Mouse (Mus musculus): ENCODE measurements around the gene Tesk1.

Gene Tesk1

DNA sequence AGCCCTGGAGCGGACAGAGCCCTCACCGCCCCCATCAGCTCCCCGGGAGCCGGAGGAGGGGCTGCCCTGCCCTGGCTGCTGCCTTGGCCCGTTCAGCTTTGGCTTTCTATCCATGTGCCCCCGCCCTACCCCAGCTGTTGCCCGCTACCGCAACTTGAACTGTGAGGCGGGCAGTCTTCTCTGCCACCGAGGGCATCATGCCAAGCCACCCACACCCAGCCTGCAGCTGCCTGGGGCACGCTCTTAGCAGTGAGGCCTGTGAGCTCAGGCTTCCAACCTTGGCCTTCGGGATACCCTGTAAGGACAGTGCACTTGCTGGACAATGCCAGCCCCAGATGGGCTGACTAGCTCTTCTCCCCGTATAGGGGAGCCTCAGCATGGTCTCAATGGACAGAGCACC is 5.5 kb downstream of the Tesk1 start:
- in situ Hi-C loops (cut with MboI, MseI): loop anchor here (10.0 to 25.0 kb wide), 3 partner anchors 435 to 1735 kb away; partner anchors contain the start of genes Dctn3 (in 2 of the 2), Fancg (in 1 of the 2), Rpp25l (in 1 of the 2) and Vcp (in 1 of the 2)

DNA sequence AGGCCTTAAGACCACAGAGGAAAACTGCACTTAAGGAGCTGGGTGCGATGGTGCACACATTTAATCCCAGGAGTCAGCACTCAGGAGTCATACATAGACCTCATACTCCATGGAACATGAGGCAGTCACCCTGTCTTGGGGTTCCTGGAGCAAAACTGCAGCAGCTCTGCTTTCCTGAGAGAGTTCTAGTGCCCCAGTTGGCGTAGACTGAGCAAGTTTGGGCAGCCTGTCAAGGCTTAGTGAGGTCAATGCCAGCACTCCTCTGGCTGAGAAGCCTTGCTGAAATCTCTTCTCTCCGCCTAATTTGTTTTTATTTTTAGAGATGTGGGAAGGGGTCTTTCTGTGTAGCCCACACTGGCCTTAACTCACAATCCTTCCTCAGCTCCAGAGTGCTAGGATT is 6.8 kb downstream of the Tesk1 start:
- in situ Hi-C loops (cut with MboI, MseI): loop anchor here (10.0 to 25.0 kb wide), 3 partner anchors 436 to 1736 kb away; partner anchors contain the start of genes Dctn3 (in 2 of the 2), Fancg (in 1 of the 2), Rpp25l (in 1 of the 2) and Vcp (in 1 of the 2)

GRCm38 (mm10) chr4:43452315-43452714 is 10.6 kb downstream of the Tesk1 start:
- in situ Hi-C loops (cut with MboI, MseI): no loop called here

GRCm38 (mm10) chr4:43453413-43453812 is 11.7 kb downstream of the Tesk1 start:
- in situ Hi-C loops (cut with MboI, MseI): no loop called here

DNA sequence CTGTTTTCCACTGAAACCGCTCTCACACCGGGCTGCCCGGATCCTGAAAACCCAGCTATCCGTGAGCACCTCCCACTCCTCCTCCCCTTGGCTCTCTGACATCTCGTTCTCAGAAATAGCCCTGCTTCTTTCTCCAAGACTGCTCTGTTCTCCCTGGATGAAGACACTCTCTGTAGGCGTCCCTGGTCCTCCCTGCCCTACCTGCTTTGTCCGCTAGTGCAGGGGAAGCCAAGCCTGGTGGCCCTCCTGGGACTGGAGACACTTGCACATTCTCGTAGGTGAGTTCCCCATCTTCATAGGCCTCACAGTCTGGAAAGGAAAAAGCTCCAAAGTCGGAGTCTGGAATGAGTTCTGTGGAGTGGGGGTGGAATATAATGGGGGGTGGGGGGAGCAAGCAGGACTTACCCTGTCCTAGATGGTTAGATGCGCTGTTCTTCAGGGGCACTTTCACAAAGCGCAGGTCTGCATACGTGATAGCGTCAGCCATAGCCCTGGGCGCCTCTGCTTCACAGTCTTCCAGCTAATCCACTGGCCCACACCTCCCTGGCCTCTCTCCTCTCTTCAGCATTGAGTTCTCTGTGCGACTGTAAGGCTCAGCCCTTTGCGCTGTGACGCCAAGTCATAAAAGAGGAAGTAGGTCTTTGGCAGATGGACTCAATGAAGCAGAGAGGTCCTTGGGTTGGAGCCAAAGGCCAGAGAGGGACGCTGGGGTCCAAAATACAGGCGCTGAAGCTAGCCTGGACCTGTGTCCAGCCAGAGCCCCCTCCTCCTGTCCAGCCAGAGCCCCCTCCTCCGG is 12.5 kb downstream of the Tesk1 start, which contains the start of gene Cd72:
Cd72 (minus strand) TSS at position 588 of the 796 bp plus-strand sequence.
- in situ Hi-C loops (cut with MboI, MseI): no loop called here

DNA sequence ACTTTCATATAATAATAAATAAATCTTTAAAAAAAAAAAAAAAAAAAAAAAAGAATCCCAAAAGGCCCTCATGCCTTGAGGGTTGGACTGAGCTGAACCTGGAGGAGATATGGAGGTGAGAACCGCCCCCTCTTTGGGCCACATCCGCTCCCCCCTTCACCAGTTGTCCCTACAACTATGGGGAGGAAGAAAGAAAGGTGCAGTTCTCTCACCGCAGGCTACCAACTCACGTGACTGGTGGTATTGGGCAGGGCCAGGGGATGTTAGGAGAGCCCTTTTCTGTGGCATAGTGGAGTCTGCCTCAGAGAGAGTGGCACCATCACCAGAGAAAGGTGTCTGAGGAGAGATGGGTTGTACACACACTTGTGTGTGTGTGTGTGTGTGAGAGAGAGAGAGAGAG is 14.7 kb downstream of the Tesk1 start:
- in situ Hi-C loops (cut with MboI, MseI): no loop called here

- in situ Hi-C loops (cut with MboI, MseI): no loop called here
Observed at GRCm38 (mm10) chr4:43457124-43457523, 15.4 kb downstream of the Tesk1 start.

DNA sequence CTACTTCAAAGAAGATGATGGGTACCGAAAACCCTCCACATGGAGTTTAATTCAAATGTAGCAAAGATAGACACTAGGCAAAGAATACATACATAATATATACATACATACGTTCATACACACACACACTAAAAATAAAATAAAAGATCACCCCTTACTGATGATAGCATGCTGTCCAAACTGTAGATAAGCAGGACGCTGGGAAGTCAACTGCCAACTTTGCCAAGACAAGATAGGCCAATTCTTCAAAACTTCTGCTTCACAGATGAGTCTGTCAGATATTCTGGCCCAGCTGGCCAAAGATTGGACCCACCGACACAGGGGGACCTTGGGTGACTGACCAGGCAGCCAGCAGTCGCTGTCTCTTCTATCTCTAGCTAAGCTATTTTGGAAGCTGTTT is 21.4 kb downstream of the Tesk1 start:
- in situ Hi-C loops (cut with MboI, MseI): no loop called here

DNA sequence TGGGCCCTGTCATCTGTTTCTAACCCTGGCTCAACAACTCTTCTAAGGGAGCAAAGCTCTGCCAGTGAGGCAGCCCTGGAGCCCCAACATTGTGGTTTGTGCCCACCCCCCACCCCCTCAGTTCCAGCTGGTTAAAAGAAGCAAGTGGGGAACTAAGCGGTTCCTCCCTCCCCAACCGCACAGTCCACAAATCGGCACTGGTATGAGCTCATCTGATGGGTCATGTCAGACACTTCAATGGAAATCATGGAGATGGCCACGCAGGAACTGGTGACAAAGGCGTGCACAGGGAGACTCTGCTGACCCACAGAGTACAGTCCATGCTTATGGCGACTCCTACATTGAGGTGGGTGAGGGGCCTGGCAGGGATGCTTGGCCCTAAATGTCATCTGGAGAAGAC is 24.2 kb downstream of the Tesk1 start:
- in situ Hi-C loops (cut with MboI, MseI): no loop called here

DNA sequence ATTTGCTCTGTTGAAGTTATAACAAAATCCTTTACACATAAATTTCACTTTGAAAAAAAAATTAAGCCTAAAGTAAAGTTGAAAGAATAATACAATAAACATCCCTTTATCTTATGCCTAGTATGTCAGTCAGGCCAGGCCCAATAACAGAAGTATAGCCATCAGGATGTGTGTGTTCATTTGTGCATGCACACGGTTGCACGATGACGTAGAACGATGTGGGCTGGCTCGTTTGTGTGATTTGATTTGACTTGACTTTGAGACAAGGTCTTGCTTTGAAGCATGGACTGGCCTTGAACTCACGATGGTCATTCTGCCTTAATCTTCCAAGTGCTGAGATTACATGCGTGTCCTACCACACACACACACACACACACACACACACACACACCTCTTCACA is 25.1 kb downstream of the Tesk1 start:
- in situ Hi-C loops (cut with MboI, MseI): no loop called here

- in situ Hi-C loops (cut with MboI, MseI): no loop called here
Observed at GRCm38 (mm10) chr4:43470301-43470700, 28.6 kb downstream of the Tesk1 start.

- in situ Hi-C loops (cut with MboI, MseI): no loop called here
Observed at GRCm38 (mm10) chr4:43473636-43474035, 31.9 kb downstream of the Tesk1 start.

DNA sequence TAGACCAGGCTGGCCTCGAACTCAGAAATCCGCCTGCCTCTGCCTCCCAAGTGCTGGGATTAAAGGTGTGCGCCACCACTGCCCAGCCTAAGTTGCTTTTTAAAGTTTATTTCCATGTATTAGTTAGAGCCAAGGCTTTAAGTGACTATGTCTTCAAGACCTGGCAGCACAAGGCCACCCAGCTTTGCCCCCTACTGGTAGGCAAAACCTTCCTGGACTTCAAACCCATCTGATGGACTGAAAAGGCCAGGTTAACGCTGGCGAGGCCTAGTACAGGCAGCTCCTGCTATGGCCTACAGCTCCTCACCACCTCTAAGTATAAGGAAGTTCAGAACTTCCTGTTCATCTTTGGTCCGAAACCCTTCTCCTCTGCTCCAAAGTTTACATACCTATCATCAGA is 34.9 kb downstream of the Tesk1 start:
- in situ Hi-C loops (cut with MboI, MseI): loop anchor here in 1 of 2 experiments (5.0 kb wide), 1 partner anchor 34 kb away; the partner anchor contains the start of gene Tesk1

- in situ Hi-C loops (cut with MboI, MseI): loop anchor here in 1 of 2 experiments (5.0 kb wide), 1 partner anchor 36 kb away; the partner anchor contains the start of gene Tesk1
Observed at GRCm38 (mm10) chr4:43477857-43478533, 36.3 kb downstream of the Tesk1 start.

DNA sequence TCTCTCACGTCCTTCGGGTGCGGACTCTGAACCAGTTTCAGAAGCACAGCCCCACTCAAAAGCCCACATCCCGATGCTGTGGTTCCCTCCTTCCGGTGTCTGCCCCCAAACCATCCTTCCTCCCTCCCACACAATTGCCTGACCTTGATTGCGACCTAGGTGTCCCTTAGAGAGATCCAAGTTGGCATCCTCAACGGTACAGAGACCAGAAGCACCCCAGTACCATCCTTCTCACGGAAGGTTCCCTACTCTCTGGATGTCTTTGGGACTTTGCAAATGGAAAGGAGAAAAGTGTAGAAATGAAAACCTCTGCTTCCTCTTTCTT is 36.8 kb downstream of the Tesk1 start:
- in situ Hi-C loops (cut with MboI, MseI): loop anchor here in 1 of 2 experiments (5.0 kb wide), 1 partner anchor 36 kb away; the partner anchor contains the start of gene Tesk1

DNA sequence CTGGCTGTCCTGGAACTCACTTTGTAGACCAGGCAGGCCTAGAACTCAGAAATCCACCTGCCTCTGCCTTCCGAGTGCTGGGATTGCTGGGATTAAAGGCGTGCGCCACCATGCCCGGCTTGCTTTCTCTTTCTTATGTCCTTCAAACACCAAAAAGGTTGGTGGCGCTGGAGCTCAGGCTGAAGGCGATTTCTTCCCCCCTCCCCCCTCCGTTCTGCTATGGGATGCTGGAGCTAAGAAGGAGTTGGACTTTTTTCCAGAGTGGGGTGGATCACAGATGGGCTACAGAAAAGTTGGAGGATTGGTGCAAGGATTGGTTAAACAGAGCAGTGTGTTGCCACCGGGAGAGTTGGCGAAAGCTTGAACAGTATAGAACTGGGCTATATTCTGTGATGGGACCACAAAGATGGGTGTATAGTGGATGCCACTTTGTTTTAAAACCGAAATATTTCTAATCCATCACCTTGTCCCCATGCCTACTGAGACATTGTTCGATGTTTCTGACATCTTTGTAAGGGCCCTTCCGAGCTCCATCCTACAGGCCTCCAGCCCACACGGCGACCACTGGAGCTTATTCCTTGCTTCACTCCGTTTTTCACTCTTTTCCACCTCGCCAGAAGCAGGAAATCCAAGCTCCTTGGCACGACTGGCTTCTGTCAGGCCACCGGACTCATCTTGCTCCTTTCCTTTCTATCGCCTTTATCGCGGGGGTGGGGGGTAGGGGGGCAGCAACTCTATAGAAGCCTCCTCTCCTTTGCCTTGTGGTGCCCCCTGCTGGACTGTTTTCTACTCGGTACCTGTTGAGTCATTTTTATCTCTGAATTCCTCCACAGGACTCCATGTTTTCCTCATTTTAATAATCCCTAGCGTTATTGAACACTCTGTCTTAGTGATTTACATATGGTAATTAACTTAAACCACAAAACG is 37.4 kb downstream of the Tesk1 start:
- in situ Hi-C loops (cut with MboI, MseI): loop anchor here in 1 of 2 experiments (5.0 kb wide), 1 partner anchor 37 kb away; the partner anchor contains the start of gene Tesk1

DNA sequence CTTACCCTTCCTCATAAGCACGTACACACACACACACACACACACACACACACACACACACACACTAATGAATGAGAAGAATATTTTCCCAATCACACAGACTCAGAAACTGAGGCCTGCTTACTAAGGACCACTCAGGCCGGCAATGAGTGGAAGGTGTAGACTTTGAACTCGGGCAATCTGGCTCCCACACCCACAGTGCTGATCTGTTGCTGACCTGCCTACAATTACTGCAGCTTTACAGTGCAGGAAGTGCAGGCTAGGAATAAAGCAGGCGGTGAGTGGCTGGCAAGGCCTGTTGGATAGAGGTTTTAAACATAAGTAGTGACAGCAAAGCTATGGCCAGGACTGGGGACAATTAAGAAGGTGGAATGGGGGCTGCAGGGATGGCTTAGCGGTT is 39.2 kb downstream of the Tesk1 start:
- in situ Hi-C loops (cut with MboI, MseI): loop anchor here (5.0 to 10.0 kb wide), 2 partner anchors 39 to 446 kb away; partner anchors contain the start of genes Stoml2 (in 1 of the 2) and Tesk1 (in 1 of the 2)

- in situ Hi-C loops (cut with MboI, MseI): loop anchor here (5.0 to 10.0 kb wide), 2 partner anchors 40 to 447 kb away; partner anchors contain the start of genes Stoml2 (in 1 of the 2) and Tesk1 (in 1 of the 2)
Observed at GRCm38 (mm10) chr4:43481894-43482456, 40.2 kb downstream of the Tesk1 start.

DNA sequence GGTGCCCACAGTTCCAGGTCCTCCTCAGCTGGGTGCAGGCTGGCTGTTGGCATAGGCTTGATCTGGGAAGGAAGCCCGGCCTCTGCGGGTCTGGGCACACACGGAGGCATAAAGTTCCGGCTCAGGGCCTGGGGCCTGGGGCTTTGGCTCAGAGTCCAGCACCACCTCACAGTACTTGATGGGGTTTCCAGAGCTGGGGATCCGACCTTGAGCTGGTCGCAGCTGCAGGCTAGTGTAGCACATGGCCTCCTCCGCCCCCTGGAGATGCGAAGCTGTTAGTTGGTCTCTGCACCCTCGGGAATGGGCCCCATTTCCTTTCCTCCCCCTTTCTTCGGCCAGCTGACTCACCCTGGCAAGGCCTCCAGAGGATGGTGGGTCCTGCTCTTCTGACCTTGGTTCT is 40.9 kb downstream of the Tesk1 start:
- in situ Hi-C loops (cut with MboI, MseI): loop anchor here (5.0 to 10.0 kb wide), 2 partner anchors 40 to 448 kb away; partner anchors contain the start of genes Stoml2 (in 1 of the 2) and Tesk1 (in 1 of the 2)

DNA sequence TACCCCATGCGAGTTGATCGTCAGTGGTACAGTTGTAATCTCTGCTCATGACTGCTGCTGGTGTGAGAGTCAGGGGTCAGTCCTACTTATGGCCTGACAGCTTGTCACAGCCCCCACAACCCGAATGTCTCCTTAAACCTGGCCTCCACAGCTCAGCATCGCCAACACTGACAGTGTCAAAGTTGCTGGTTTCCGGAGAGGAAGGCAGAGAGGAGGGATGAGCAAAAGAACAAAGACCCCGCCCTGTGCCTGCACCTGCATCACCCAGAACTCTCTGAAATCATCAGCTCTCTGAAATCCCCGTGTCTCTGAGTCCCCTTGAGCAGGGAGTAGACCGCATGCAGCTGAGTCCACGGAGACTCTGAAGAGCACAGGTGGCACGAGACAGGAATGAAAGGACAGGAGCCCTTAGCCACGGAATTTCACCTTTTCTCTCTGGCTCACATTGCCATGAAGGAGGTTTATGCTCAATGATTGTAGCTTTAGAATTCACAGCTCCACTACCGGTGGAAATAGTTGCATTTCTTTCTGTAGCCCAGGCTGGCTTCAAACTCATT is 41.9 kb downstream of the Tesk1 start, which contains the start of gene Sit1:
Sit1 (minus strand) TSS at position 200 of the 557 bp plus-strand sequence.
- in situ Hi-C loops (cut with MboI, MseI): loop anchor here (5.0 to 10.0 kb wide), 2 partner anchors 41 to 449 kb away; partner anchors contain the start of genes Stoml2 (in 1 of the 2) and Tesk1 (in 1 of the 2)

Measured in T-helper 17 cell (primary cell).